Mouse (Mus musculus) bone marrow, adult 2 months (tissue): Measurements from ENCODE around the gene Serpine2.

Experiments used
- CTCF ChIP-seq: fragments of 200-500 bp; IDR thresholded peaks from 2 replicates; pipeline ENCODE4 v1.5.1; 2011; ENCODE audit warnings: low read length, control low read depth; ENCODE audit not compliant: control insufficient read depth, insufficient read depth
- POLR2A ChIP-seq: fragments of 200-500 bp; IDR thresholded peaks from 2 replicates; pipeline ENCODE4 v1.6.1; 2011; ENCODE audit warnings: low read depth, mild to moderate bottlenecking, control low read depth, low read length, borderline replicate concordance; ENCODE audit not compliant: control insufficient read depth

- TF ChIP-seq CTCF (no peak), POLR2A (no peak)
Measured at GRCm38 (mm10) chr1:79857681-79858388, 3.1 kb downstream of the Serpine2 start.
